Mouse (Mus musculus): ENCODE measurements around the gene Rasgrf1. TPM values are rescaled to one million over a fixed set of nuclear protein-coding genes. Genes with fewer than 3 reads are reported as not detected.

The Rasgrf1 gene
- total RNA-seq, 2 experiments from 2014 or later: 0.15 TPM

Other genes starting within 250 kb of the Rasgrf1 start
- gene Tmed3, start 204.8 kb upstream of the Rasgrf1 start, total RNA-seq (2021): 10 to 100 TPM; 24.2 to 27.5 TPM
- not detected for gene Ankrd34c, start 171.4 kb upstream of the Rasgrf1 start, total RNA-seq (2021)
- 10 to 100 TPM; 52.3 to 60.5 TPM for gene Ctsh, start 144.2 kb downstream of the Rasgrf1 start, total RNA-seq (2021)
- gene Morf4l1, start 204.9 kb downstream of the Rasgrf1 start, total RNA-seq (2021): 100 to 1,000 TPM; 259 to 276 TPM